Mouse (Mus musculus): ENCODE data around the gene Ifit1.

Ifit1 gene

DNA sequence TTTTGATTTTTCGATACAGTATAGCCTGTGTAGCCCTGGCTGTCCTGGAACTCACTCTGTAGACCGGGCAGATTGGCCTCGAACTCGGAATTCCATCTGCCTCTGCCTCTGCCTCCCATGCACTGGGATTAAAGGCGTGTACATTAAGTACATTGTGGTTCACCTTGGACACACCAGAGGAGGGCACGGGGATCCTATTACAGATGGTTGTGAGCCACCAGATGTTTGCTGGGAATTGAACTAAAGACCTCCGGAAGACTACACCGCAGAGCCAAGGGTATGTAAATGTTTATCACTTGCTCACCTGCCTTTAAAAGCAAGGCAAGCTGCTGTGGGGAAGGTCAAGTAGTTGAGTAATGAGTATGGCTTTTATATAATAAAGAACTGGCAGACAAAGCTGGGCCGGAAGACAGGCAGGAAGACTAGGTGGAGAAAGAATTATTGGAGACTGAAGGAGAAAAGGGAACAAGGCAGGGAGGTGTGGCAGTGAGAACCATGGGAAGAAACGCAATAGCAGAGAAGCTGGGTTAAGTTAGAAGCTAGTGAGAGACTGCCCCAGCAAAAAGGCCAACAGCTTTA, 14.6 kb downstream of the Ifit1 start:
- DNase-seq (ENCODE audit: low spot score in 2 of 2), result no peak

DNA sequence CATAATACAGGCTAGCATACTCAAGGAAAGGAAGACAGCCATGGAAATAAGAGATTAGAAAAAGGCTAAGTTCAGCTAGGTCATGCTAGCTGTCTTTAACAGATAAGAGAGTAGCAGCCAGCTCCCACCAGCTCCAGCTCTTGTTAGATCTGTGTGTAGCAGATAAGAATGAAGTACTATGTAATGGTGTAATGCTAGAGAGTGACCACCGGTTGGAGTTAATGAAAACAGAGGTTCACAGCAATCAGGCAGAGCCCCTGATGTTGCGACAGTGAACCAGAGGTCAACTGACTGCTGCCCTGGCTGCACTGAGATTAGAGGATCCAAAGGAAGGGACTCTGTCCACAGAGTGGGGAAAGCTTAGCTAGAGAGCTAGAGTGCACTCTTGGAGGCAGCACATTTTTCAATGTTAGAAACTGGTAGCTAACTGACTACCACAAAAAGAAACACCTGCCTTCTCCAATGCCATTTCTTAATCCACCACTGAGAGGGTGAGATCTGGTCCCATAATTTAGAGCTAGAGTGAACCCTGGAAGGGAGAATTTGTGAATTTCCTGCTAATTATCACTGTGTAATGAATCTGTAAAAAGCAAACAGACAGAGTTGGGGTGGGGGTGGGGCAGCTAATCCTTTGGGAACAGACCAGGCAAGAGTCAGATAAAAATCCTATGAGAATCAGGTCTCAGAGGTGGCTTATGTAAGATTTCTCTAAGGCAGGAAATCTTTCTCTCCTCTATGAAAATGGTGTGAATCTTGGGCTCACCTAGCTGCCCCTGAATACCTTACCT, 16.0 kb downstream of the Ifit1 start:
- DNase-seq (ENCODE audit: low spot score in 2 of 2), result no peak

DNA sequence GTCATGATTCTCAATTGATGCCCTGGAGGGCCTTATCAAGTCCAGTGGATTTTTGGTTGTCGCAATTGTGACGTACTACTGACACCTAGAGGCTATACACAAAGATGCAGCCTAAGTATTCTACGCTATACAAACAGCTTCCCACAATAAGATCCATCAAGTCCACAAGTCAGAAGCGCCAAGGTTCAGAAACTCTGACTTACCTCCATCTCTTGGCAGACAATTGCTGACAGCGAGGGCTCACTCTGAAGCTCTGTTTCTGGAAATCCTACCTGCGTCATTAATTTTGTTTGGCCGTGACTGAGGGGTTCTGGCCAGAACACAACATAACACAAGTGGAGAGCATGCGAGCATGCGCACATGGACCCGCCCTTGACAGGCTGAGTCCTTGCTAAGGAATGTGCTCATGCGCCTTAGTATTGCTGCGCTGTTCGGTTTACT, 21.4 kb downstream of the Ifit1 start:
- DNase-seq (ENCODE audit: low spot score in 2 of 2), result peak; percentile 27 to 48

DNA sequence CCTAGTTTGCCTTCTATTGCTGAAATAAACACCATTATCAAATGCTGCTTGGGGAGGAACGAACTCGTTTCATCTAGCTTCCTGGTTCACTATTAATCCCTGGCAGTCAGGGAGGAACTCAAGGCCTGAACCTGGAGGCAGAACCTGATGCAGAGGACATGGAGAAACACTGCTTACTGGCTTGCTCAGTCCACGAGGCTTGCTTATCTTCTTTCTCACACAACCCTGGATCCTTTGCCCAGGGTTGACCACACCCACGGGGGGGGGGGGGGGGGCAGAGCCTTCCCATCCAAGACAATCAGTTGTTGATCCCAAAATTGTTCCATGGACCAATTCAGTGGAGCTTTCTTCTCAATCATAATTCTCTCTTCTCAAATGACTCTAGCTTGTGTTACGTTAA, 22.1 kb downstream of the Ifit1 start:
- no peak for DNase-seq (ENCODE audit: low spot score in 2 of 2)

DNA sequence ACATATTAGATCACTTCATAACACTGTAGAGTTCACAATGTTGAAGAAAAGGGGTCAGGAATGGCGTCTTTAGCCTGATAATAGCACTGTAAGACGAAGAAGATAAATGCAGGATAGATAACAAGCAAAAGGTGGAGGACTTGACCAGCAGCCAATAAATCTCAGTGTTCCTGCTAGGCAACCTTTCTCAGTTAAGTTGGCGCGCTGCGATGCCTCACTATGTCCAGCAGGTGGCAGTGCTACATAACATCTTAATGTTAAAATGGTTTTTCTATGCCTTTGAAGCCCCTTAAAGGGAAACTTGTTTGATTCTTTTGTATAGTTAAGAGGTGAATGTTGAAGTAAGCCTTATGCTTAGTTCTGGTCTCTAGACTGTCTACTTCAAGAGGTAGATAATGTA, 25.5 kb downstream of the Ifit1 start:
- DNase-seq (ENCODE audit: low spot score in 2 of 2), result peak; percentile 53 to 55

DNA sequence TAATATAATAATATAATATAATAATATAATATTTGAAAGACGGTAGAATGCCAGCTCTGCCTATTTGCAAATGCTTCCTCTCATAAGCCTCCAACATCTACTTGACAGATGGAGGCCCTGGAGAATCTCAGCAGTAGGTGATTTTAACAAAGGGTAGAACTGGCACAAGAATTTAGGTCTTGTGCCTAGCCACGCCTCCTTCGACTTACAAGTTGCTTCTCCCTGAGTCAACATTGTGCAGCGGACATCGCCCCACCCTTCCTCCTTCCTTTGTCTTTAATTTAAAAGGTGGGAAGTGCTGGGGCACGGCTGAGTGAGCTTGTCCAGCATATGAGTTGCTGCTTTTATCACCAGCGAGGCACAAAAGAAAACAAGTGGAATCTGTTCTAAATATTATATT, 32.8 kb downstream of the Ifit1 start:
- DNase-seq (ENCODE audit: low spot score in 2 of 2), result peak in 1 of 2 experiments; percentile 15

- DNase-seq (ENCODE audit: low spot score in 2 of 2), result no peak
These were observed 37.8 kb downstream of the Ifit1 start for GRCm38 (mm10) chr19:34678428-34678827.

DNA sequence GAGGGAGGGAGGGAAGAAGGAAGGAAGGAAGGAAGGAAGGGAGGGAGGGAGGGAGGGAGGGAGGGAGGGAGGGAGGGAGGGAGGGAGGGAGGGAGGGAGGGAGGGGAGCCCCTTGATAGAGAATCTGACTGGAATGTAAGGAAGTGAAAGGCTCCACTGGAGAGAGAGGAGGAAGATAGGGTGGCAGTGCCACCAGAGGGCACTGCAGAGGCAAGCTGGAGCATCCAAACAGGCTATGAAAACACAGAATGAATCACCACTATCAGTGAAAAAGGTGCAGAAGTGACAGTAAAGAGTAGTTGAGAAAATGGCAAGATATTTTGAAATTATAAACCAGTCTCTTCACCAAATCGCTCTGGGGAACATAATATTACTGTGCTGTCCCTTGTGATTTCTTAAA, 44.2 kb downstream of the Ifit1 start:
- peak; percentile 14 to 27 for DNase-seq (ENCODE audit: low spot score in 2 of 2)

- DNase-seq (ENCODE audit: low spot score in 2 of 2), result no peak
These were observed 44.9 kb downstream of the Ifit1 start for GRCm38 (mm10) chr19:34685530-34685929.

- no peak for DNase-seq (ENCODE audit: low spot score in 2 of 2)
These were observed 50.7 kb downstream of the Ifit1 start for GRCm38 (mm10) chr19:34691402-34691801.

DNA sequence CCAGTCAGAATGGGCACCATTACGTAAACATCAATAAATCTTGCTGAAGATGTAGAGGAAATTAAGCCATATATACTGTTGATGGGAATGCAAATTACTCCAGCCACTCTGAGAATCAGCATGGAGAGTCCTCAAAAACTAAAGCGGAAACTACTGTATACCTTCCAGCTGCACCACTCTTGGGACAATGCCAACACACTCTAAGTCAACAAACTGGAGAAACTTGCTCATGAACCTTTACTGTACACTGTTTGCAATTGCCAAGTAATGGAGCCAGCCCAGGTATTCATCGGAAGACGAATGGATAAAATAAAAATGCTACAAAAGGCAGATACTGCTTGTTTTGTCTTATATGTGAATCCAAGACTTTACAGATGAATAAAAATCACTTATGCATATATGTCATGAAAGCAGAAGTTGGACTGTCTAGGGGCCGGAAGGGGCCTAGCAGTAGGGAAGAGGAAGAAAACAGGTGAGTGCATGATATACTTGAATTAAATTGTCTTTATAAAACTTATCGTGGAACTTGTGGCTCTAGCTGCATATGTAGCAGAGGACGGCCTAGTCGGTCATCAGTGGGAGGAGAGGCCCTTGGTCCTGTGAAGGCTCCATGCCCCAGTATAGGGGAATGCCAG, 55.8 kb downstream of the Ifit1 start:
- peak in 1 of 2 experiments; percentile 10 for DNase-seq (ENCODE audit: low spot score in 2 of 2)

DNA sequence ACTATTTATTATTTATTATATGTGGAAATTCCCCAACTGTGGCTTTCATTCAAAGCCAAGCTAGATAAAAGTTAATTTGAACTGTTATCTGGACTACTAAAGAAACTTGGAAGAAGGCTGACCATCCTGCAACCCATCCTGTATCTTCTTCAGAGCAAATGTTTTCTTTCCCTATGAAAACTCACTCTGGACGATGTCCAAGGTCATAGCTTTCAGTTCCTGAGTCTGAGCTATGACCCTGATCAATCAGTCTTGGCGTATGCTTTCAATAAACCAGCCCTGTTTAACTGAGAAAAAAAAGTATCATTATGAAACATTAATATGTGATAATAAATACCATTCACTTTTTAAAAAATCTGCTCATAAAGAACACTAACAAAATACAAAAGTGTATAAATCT, 56.8 kb downstream of the Ifit1 start:
- no peak for DNase-seq (ENCODE audit: low spot score in 2 of 2)

DNA sequence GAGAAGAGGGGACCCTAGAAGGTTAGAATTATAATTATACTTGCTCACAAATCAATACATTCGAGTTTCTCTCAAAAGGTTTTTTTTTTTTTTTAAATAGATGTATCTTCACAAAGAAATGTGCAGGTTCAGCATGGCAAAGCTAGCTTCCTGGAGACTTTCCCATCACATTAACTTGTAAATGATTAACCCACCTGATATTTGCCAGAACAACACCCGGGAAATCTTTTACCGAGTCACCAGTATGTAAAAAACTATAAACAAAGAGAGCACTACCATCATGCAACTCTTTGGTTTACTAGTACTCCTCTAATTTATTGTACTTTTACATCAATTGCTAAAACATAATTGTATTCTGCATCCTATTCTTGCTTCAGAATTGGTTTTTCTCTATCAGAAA, 57.8 kb downstream of the Ifit1 start:
- no peak for DNase-seq (ENCODE audit: low spot score in 2 of 2)

- no peak for DNase-seq (ENCODE audit: low spot score in 2 of 2)
These were observed 58.2 kb downstream of the Ifit1 start for GRCm38 (mm10) chr19:34698852-34699251.

GRCm38 (mm10) chr19:34699300-34699699, 58.6 kb downstream of the Ifit1 start:
- no peak for DNase-seq (ENCODE audit: low spot score in 2 of 2)
